Mouse (Mus musculus): Measurements from ENCODE around the gene Heg1.

Gene Heg1

GRCm38 (mm10) chr16:33742233-33742632 lies 58.1 kb downstream of the Heg1 start:
- in situ Hi-C loops (cut with MboI): no loop called here

GRCm38 (mm10) chr16:33744622-33745419 lies 60.7 kb downstream of the Heg1 start:
- in situ Hi-C loops (cut with MboI): no loop called here

GRCm38 (mm10) chr16:33745457-33745856 lies 61.3 kb downstream of the Heg1 start:
- in situ Hi-C loops (cut with MboI): no loop called here

GRCm38 (mm10) chr16:33746074-33746676 lies 62.0 kb downstream of the Heg1 start:
- in situ Hi-C loops (cut with MboI): no loop called here

- in situ Hi-C loops (cut with MboI): no loop called here
Observed at GRCm38 (mm10) chr16:33747346-33747954, 63.3 kb downstream of the Heg1 start.

GRCm38 (mm10) chr16:33747994-33748393 lies 63.8 kb downstream of the Heg1 start:
- in situ Hi-C loops (cut with MboI): no loop called here

GRCm38 (mm10) chr16:33751152-33751551 lies 67.0 kb downstream of the Heg1 start:
- in situ Hi-C loops (cut with MboI): no loop called here

- in situ Hi-C loops (cut with MboI): no loop called here
Observed at GRCm38 (mm10) chr16:33751590-33751989, 67.4 kb downstream of the Heg1 start.

GRCm38 (mm10) chr16:33752904-33753578 lies 68.9 kb downstream of the Heg1 start:
- in situ Hi-C loops (cut with MboI): no loop called here

GRCm38 (mm10) chr16:33755293-33755692 lies 71.1 kb downstream of the Heg1 start:
- in situ Hi-C loops (cut with MboI): no loop called here

- in situ Hi-C loops (cut with MboI): no loop called here
Observed at GRCm38 (mm10) chr16:33755961-33756360, 71.8 kb downstream of the Heg1 start.

- in situ Hi-C loops (cut with MboI): no loop called here
Observed at GRCm38 (mm10) chr16:33756396-33756795, 72.2 kb downstream of the Heg1 start.

- in situ Hi-C loops (cut with MboI): no loop called here
Observed at GRCm38 (mm10) chr16:33759207-33759606, 75.0 kb downstream of the Heg1 start.

- in situ Hi-C loops (cut with MboI): no loop called here
Observed at GRCm38 (mm10) chr16:33760542-33760941, 76.4 kb downstream of the Heg1 start.

GRCm38 (mm10) chr16:33760996-33761395 lies 76.8 kb downstream of the Heg1 start:
- in situ Hi-C loops (cut with MboI): no loop called here

GRCm38 (mm10) chr16:33764501-33765193 lies 80.5 kb downstream of the Heg1 start:
- in situ Hi-C loops (cut with MboI): no loop called here

- in situ Hi-C loops (cut with MboI): no loop called here
Observed at GRCm38 (mm10) chr16:33765477-33765876, 81.3 kb downstream of the Heg1 start.

- in situ Hi-C loops (cut with MboI): no loop called here
Observed at GRCm38 (mm10) chr16:33766309-33766708, 82.1 kb downstream of the Heg1 start.

GRCm38 (mm10) chr16:33766757-33767156 lies 82.6 kb downstream of the Heg1 start:
- in situ Hi-C loops (cut with MboI): no loop called here

GRCm38 (mm10) chr16:33768491-33769278 lies 84.5 kb downstream of the Heg1 start:
- in situ Hi-C loops (cut with MboI): no loop called here

GRCm38 (mm10) chr16:33769848-33770247 lies 85.7 kb downstream of the Heg1 start:
- in situ Hi-C loops (cut with MboI): no loop called here
